Mouse (Mus musculus) liver, embryonic 12.5 days (tissue): ENCODE data around the gene Tex14. TPM values are rescaled to one million over a fixed set of nuclear protein-coding genes. Genes with fewer than 3 reads are reported as not detected.

ENCODE experiments used
- ATAC-seq: fragments of 200-750 bp; cut with Nextera tagmentation; 2 replicates; pipeline ENCODE4 v1.8.0; 2017; ENCODE audit warnings: moderate number of reproducible peaks, mild to moderate bottlenecking, moderate library complexity
- H3K27ac ChIP-seq: fragments of 300-500 bp; sonication (generic); 2 replicates; pipeline ENCODE4 v1.5.1; 2016; ENCODE audit warnings: mild to moderate bottlenecking
- H3K27me3 ChIP-seq: fragments of 300-500 bp; sonication (generic); replicated peaks from 2 replicates; pipeline ENCODE4 v1.6.1; 2016; ENCODE audit warnings: mild to moderate bottlenecking, moderate library complexity
- H3K36me3 ChIP-seq: fragments of 300-500 bp; sonication (generic); 2 replicates; pipeline ENCODE4 v1.6.1; 2016; ENCODE audit warnings: mild to moderate bottlenecking, moderate library complexity
- H3K4me1 ChIP-seq: fragments of 300-500 bp; sonication (generic); 2 replicates; pipeline ENCODE4 v1.6.1; 2016
- H3K4me2 ChIP-seq: fragments of 300-500 bp; sonication (generic); 2 replicates; pipeline ENCODE4 v1.6.1; 2016; ENCODE audit warnings: mild to moderate bottlenecking, moderate library complexity
- H3K4me3 ChIP-seq: fragments of 300-500 bp; sonication (generic); 2 replicates; pipeline ENCODE4 v1.5.1; 2016; ENCODE audit warnings: mild to moderate bottlenecking, moderate library complexity
- H3K9ac ChIP-seq: fragments of 300-500 bp; sonication (generic); 2 replicates; pipeline ENCODE4 v1.6.1; 2016; ENCODE audit warnings: mild to moderate bottlenecking, moderate library complexity
- H3K9me3 ChIP-seq: fragments of 300-500 bp; sonication (generic); replicated peaks from 2 replicates; pipeline ENCODE4 v1.6.1; 2016; ENCODE audit warnings: mild to moderate bottlenecking, moderate library complexity
- WGBS: fragments of 180-500 bp; shearing (Covaris S2); methylation state at CpG from one replicate; pipeline ENCODE4 v1.1.7; 2016; ENCODE audit not compliant: insufficient replicate concordance; 5-methylcytosine and 5-hydroxymethylcytosine counted together
- polyA plus RNA-seq: library from polyadenylated mRNA; unstranded; fragments of >200 nt; fragmentation: Nextera tagmentation; extraction: Ambion mirVana; gene quantifications from 2 replicates; pipeline ENCODE4 v1.2.1, GENCODE M21; 2016

Gene Tex14
- polyA plus RNA-seq, result not detected in 2 replicates

DNA sequence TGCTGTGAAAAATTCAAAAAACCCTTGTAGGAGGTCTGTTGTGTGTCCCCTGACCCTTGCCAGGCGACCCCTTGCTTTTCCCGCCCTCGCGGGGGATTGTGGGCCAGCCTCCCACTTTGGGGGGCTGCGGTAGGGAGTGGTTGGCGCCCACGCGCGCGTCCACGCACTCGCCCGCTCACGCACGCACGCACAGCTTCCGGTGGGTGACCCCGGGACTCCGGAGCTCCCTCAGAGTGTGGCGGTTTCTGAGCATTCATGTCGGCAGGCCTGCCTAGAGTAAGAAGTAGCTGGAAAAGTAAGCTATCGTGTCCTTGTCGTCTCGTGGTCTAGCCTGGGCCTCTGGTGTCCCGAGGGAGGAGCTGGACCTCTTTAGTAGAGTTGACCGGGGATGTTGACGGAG, at the start of gene Tex14, which contains the start of gene Rad51c:
Tex14 (plus strand) TSS at position 190 of the 400 bp plus-strand sequence.
Rad51c (minus strand) TSS at position 79 of the 400 bp plus-strand sequence.
- Histone ChIP-seq H3K27me3 (no peaks in the 10 kb centered on the region), H3K4me1 (peaks cover 15% of the 10 kb centered on the region), H3K27ac (peak within 1 kb of the TSS; percentile 90), H3K9ac (peak within 1 kb of the TSS; percentile 73), H3K4me3 (peak within 1 kb of the TSS; percentile 66), H3K4me2 (peak within 1 kb of the TSS; percentile 89), H3K36me3 (no peaks in the 10 kb centered on the region), H3K9me3 (no peaks in the 10 kb centered on the region)
- 70% methylated on average over 27 of the region's 27 CpGs for WGBS
- peak; percentile 12; the same call in 1 of the 2 replicates for ATAC-seq

GRCm38 (mm10) chr11:87357317-87358300, 47.3 kb upstream of the Tex14 start:
- 6% methylated on average over 31 of the region's 31 CpGs for WGBS
- peak; percentile 18; the same call in 1 of the 2 replicates for ATAC-seq
- H3K9me3 ChIP-seq, result no peaks in the 10 kb centered on the region

GRCm38 (mm10) chr11:87358331-87359261, 46.3 kb upstream of the Tex14 start, which contains the start of gene Ppm1e:
Ppm1e (minus strand) TSS chr11:87359023.
- Histone ChIP-seq H3K4me2 (peak within 1 kb of the TSS; percentile 98), H3K27me3 (peaks cover 55% of the 10 kb centered on the region), H3K27ac (peak within 1 kb of the TSS; percentile 75), H3K9ac (peak within 1 kb of the TSS; percentile 87), H3K4me3 (peak within 1 kb of the TSS; percentile 84), H3K4me1 (peaks cover 22% of the 10 kb centered on the region), H3K9me3 (0 out of 2 replicates have a peak, but pooled peaks cover 4% of the 10 kb centered on the region), H3K36me3 (no peaks in the 10 kb centered on the region)
- ATAC-seq, result peak; percentile 93
- under 1% methylated on average over 90 of the region's 104 CpGs for WGBS

More at GRCm38 (mm10) chr11:87357317-87358300, 47.3 kb upstream of the Tex14 start:
- Histone ChIP-seq H3K27ac (peak overlapping the region; percentile 75), H3K36me3 (no peaks in the 10 kb centered on the region), H3K27me3 (peaks cover 55% of the 10 kb centered on the region), H3K4me3 (peak overlapping the region; percentile 84), H3K9ac (peak overlapping the region; percentile 87), H3K4me2 (peak overlapping the region; percentile 98), H3K4me1 (peaks cover 22% of the 10 kb centered on the region)

GRCm38 (mm10) chr11:87359262-87359612, 45.6 kb upstream of the Tex14 start:
- 0 out of 2 replicates have a peak overlapping the region, but pooled peaks have one; percentile 75 for H3K27ac ChIP-seq
- H3K36me3 ChIP-seq, result no peaks in the 10 kb centered on the region
- WGBS, result 8% methylated on average over 10 of the region's 10 CpGs
- peaks cover 55% of the 10 kb centered on the region for H3K27me3 ChIP-seq
- peak overlapping the region; percentile 84 for H3K4me3 ChIP-seq
- 0 out of 2 replicates have a peak, but pooled peaks have one; percentile 4 for ATAC-seq
- peaks cover 22% of the 10 kb centered on the region for H3K4me1 ChIP-seq
- H3K9me3 ChIP-seq, result 0 out of 2 replicates have a peak, but pooled peaks cover 4% of the 10 kb centered on the region
- peak overlapping the region; percentile 87 for H3K9ac ChIP-seq
- peak overlapping the region; percentile 98 for H3K4me2 ChIP-seq

DNA sequence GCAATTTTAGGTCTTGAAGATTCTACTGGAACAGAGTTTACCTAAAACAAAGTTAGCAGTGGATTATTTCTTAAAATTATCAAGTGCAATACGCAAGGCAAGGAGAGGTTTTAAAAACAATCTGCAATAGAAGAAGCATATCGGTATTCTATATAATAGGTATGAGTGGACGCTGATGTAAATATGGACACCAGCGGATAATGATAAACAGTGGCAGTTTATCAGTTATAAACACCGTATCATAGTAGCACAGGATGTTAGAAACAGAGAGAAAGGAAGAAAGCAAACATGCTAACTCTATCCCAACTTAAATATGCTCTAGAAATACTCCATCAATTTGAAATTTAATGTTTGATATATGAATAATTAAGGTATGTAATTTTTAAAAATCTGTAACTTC, 39.7 kb upstream of the Tex14 start:
- no peak for ATAC-seq
- H3K9ac ChIP-seq, result no peak overlapping the region
- peaks cover 34% of the 10 kb centered on the region for H3K4me1 ChIP-seq
- H3K9me3 ChIP-seq, result 0 out of 2 replicates have a peak, but pooled peaks cover 4% of the 10 kb centered on the region
- no peak overlapping the region for H3K27ac ChIP-seq
- no peak overlapping the region for H3K4me2 ChIP-seq
- no peak overlapping the region for H3K4me3 ChIP-seq
- WGBS, result 58% methylated on average over 5 of the region's 5 CpGs
- no peaks in the 10 kb centered on the region for H3K36me3 ChIP-seq
- peaks cover 12% of the 10 kb centered on the region for H3K27me3 ChIP-seq

DNA sequence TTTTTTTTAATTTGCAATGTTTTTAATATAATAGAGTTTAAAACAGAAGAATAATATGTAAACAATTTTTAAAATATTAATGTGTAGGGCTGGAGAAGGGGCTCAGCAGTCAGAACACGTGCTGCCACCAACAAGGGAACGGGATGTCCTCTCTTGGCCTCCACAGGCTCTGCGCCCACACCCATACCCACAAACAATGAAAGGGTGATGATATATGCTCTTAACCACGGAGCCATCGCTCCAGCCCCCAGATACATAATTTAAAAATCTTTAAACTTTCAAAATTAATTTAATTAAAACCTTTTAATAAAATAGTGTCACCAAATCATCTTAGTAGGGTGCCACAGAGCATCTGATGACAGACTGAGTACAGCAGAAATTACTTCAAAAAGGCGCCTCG, 37.8 kb upstream of the Tex14 start:
- no peak overlapping the region for H3K4me3 ChIP-seq
- peak overlapping the region; percentile 94; the same call in 1 of the 2 replicates for H3K27ac ChIP-seq
- 51% methylated on average over 7 of the region's 7 CpGs for WGBS
- H3K4me1 ChIP-seq, result peaks cover 34% of the 10 kb centered on the region
- H3K4me2 ChIP-seq, result no peak overlapping the region
- ATAC-seq, result no peak
- 0 out of 2 replicates have a peak, but pooled peaks cover 5% of the 10 kb centered on the region for H3K27me3 ChIP-seq
- H3K36me3 ChIP-seq, result no peaks in the 10 kb centered on the region
- H3K9me3 ChIP-seq, result 0 out of 2 replicates have a peak, but pooled peaks cover 4% of the 10 kb centered on the region
- peak overlapping the region; percentile 17; the same call in 1 of the 2 replicates for H3K9ac ChIP-seq

- Histone ChIP-seq H3K4me3 (no peak overlapping the region), H3K9me3 (0 out of 2 replicates have a peak, but pooled peaks cover 4% of the 10 kb centered on the region), H3K4me2 (peak overlapping the region; percentile 47), H3K27ac (peak overlapping the region; percentile 94), H3K9ac (peak overlapping the region; percentile 53; the same call in 1 of the 2 replicates), H3K36me3 (no peaks in the 10 kb centered on the region), H3K4me1 (peaks cover 34% of the 10 kb centered on the region), H3K27me3 (0 out of 2 replicates have a peak, but pooled peaks cover 5% of the 10 kb centered on the region)
- 28% methylated on average over 9 of the region's 9 CpGs for WGBS
- peak; percentile 99 for ATAC-seq
These were observed 36.8 kb upstream of the Tex14 start for GRCm38 (mm10) chr11:87367865-87368580.

GRCm38 (mm10) chr11:87384551-87384950, 20.3 kb upstream of the Tex14 start:
- Histone ChIP-seq H3K27ac (no peak overlapping the region), H3K4me3 (no peak overlapping the region), H3K4me1 (no peaks in the 10 kb centered on the region), H3K9ac (no peak overlapping the region), H3K36me3 (no peaks in the 10 kb centered on the region), H3K27me3 (no peaks in the 10 kb centered on the region), H3K4me2 (no peak overlapping the region), H3K9me3 (no peaks in the 10 kb centered on the region)
- 87% methylated on average over 4 of the region's 4 CpGs for WGBS
- no peak for ATAC-seq

- Histone ChIP-seq H3K4me3 (no peak overlapping the region), H3K27ac (no peak overlapping the region), H3K36me3 (no peaks in the 10 kb centered on the region), H3K4me2 (no peak overlapping the region), H3K4me1 (no peaks in the 10 kb centered on the region), H3K9me3 (no peaks in the 10 kb centered on the region), H3K27me3 (no peaks in the 10 kb centered on the region), H3K9ac (no peak overlapping the region)
- no peak for ATAC-seq
- 95% methylated on average over 1 of the region's 1 CpGs for WGBS
These were observed 19.2 kb upstream of the Tex14 start for GRCm38 (mm10) chr11:87385676-87386075.

DNA sequence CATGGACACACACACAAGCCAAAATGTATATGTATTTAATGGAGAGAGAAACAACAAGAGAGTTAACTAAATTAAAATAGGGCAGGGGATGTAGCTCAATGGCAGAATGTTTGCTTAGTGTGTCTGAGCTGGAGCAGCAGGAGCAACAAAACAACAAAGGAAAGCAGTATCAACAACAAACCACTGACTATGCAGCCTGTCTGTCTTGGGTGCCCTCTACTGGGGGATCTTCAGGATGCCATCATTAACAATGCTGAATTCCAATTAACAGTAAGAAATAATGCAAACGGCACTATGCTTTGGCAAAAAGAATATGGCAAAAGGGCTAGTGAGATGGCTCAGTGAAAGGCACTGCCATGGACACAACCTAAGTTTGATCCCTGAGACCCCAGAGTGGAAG, 11.0 kb upstream of the Tex14 start:
- Histone ChIP-seq H3K9ac (no peak overlapping the region), H3K36me3 (0 out of 2 replicates have a peak, but pooled peaks cover 2% of the 10 kb centered on the region), H3K4me3 (no peak overlapping the region), H3K27me3 (no peaks in the 10 kb centered on the region), H3K27ac (peak overlapping the region; percentile 40; the same call in 1 of the 2 replicates), H3K4me2 (no peak overlapping the region), H3K9me3 (no peaks in the 10 kb centered on the region), H3K4me1 (no peaks in the 10 kb centered on the region)
- no peak for ATAC-seq
- 59% methylated on average over 1 of the region's 1 CpGs for WGBS
